9 mouse cellular contexts compared by ENCODE assay signal in genomic region chr13:99125946-99126345, GRCm38 (mm10). TPM values are rescaled to one million over a fixed set of nuclear protein-coding genes. Genes with fewer than 3 reads are reported as not detected.
DNase-seq lines count a peak whose midpoint lies in the region; ATAC-seq and TF ChIP-seq lines count a peak whose summit lies in the region.
"Had no signal": no experiment of that assay in that cellular context is flagged by ENCODE, and none has a peak within 500 bp of the region (broad histone marks: within the 10 kb centered on the region; RNA-seq: fewer than 3 reads in every experiment).

No protein-coding gene starts in this region.

- H3K36me3 ChIP-seq in heart, postnatal 0 days (replicated peaks; ENCODE audit: control insufficient read depth, insufficient read depth, low read length), result no peaks in the 10 kb centered on the region
- no peaks in the 10 kb centered on the region for H3K36me3 ChIP-seq in midbrain, embryonic 14.5 days (ENCODE audit: control insufficient read depth, insufficient read depth, low read length)
- no peaks in the 10 kb centered on the region for H3K36me3 ChIP-seq in midbrain, embryonic 15.5 days (replicated peaks)

- H3K27me3 ChIP-seq in heart, postnatal 0 days (ENCODE audit: control insufficient read depth, insufficient read depth, low read length), result no peaks in the 10 kb centered on the region
- H3K27me3 ChIP-seq in midbrain, embryonic 14.5 days (ENCODE audit: control insufficient read depth, insufficient read depth, low read length), result no peaks in the 10 kb centered on the region
- H3K27me3 ChIP-seq in midbrain, embryonic 15.5 days (replicated peaks), result no peaks in the 10 kb centered on the region

- no peaks in the 10 kb centered on the region for H3K9me3 ChIP-seq in heart, postnatal 0 days (replicated peaks; ENCODE audit: control insufficient read depth, low read length)
- no peaks in the 10 kb centered on the region for H3K9me3 ChIP-seq in midbrain, embryonic 14.5 days (ENCODE audit: control insufficient read depth, low read length)
- H3K9me3 ChIP-seq in midbrain, embryonic 15.5 days, result no peaks in the 10 kb centered on the region

- ATAC-seq in heart, postnatal 0 days (ENCODE audit: insufficient read depth, low read depth), result no peak
- no peak for ATAC-seq in midbrain, embryonic 14.5 days (ENCODE audit: low FRiP score, low TSS enrichment)
- ATAC-seq in midbrain, embryonic 15.5 days (replicated peaks), result no peak
- ATAC-seq: hindbrain, embryonic 16.5 days had no signal

- peak; percentile 40 for DNase-seq in heart, postnatal 0 days (ENCODE audit: low spot score)
- DNase-seq in heart, adult 8-10 months (ENCODE audit: low spot score), result no peak
- DNase-seq in midbrain, embryonic 14.5 days, result peak; percentile 38
- DNase-seq in adipocyte (ENCODE audit: low spot score), result peak; percentile 16
- DNase-seq in retina, postnatal 1 day, result peak; percentile 43
- no peak for DNase-seq in kidney, adult 18-20 months
- DNase-seq in ovary, postnatal 14 days (ENCODE audit: low spot score), result no peak

- no peak overlapping the region for H3K9ac ChIP-seq in heart, postnatal 0 days (replicated peaks; ENCODE audit: low read depth, low read length)
- H3K9ac ChIP-seq in midbrain, embryonic 14.5 days (replicated peaks; ENCODE audit: low read length), result no peak overlapping the region
- no peak overlapping the region for H3K9ac ChIP-seq in midbrain, embryonic 15.5 days

- 71% methylated on average over 1 of the region's 1 CpGs for WGBS in heart, postnatal 0 days
- 69% methylated on average over 1 of the region's 1 CpGs for WGBS in midbrain, embryonic 14.5 days
- WGBS in midbrain, embryonic 15.5 days, result 60% methylated on average over 1 of the region's 1 CpGs

- no peak overlapping the region for H3K4me2 ChIP-seq in heart, postnatal 0 days (ENCODE audit: low read depth, low read length)
- no peak overlapping the region for H3K4me2 ChIP-seq in midbrain, embryonic 14.5 days (ENCODE audit: low read length)
- no peak overlapping the region for H3K4me2 ChIP-seq in midbrain, embryonic 15.5 days

- TF ChIP-seq EP300 in heart, postnatal 0 days (IDR thresholded peaks at IDR 0.05; ENCODE audit: low read depth), result no peak

- H3K27ac ChIP-seq in heart, postnatal 0 days (ENCODE audit: low read depth), result peak overlapping the region; percentile 82
- H3K27ac ChIP-seq in midbrain, embryonic 14.5 days (replicated peaks; ENCODE audit: low read depth, low read length), result no peak overlapping the region
- no peak overlapping the region for H3K27ac ChIP-seq in midbrain, embryonic 15.5 days

- peaks cover 32% of the 10 kb centered on the region for H3K4me1 ChIP-seq in heart, postnatal 0 days (ENCODE audit: control insufficient read depth, insufficient read depth)
- H3K4me1 ChIP-seq in midbrain, embryonic 14.5 days (ENCODE audit: control insufficient read depth, insufficient read depth, low read length), result no peaks in the 10 kb centered on the region
- no peaks in the 10 kb centered on the region for H3K4me1 ChIP-seq in midbrain, embryonic 15.5 days

- H3K4me3 ChIP-seq in heart, postnatal 0 days (ENCODE audit: low read depth, low read length), result no peak overlapping the region
- H3K4me3 ChIP-seq in midbrain, embryonic 14.5 days (replicated peaks; ENCODE audit: low read depth, low read length), result no peak overlapping the region
- no peak overlapping the region for H3K4me3 ChIP-seq in midbrain, embryonic 15.5 days

- TF ChIP-seq CTCF in heart, postnatal 0 days (IDR thresholded peaks at IDR 0.05; ENCODE audit: low read depth), result peak; percentile 54

RNA-seq across cellular contexts. Expression of gene Zfp366, which starts 58.7 kb away (rescaled TPM):
- total RNA-seq in heart, postnatal 0 days (2014; rRNA removed; ENCODE audit: low replicate concordance), result 4.5 and 5.6 TPM in 2 replicates
- 0.82 TPM in 2 replicates for polyA plus RNA-seq in heart, postnatal 0 days (2015; fragmentation: Nextera tagmentation; extraction: Ambion mirVana)
- 10 to 100 TPM in 2 of 4 experiments, 1 to 10 TPM in 2; 7.9 to 12.2 (median 9.7) TPM for total RNA-seq in heart, adult 8-10 months (2022)
- 0.43 and 0.79 TPM in 2 replicates for polyA plus RNA-seq in midbrain, embryonic 14.5 days (2014; fragmentation: Nextera tagmentation; extraction: Ambion mirVana)
- polyA plus RNA-seq in midbrain, embryonic 15.5 days (2015; fragmentation: Nextera tagmentation; extraction: Ambion mirVana), result 0.81 and 0.89 TPM in 2 replicates

Comparison
In these comparisons a context has a peak if more than half of its experiments do, and no peak if none do; other contexts are left out.
1. DNase-seq: peak in heart, postnatal 0 days (single experiment), midbrain, embryonic 14.5 days (single experiment), adipocyte (single experiment) and retina, postnatal 1 day (single experiment); none in heart, adult 8-10 months (single experiment), kidney, adult 18-20 months (single experiment) and ovary, postnatal 14 days (single experiment).